Mouse (Mus musculus) intestine, embryonic 15.5 days (tissue): ENCODE data around the gene S100a5. TPM values are rescaled to one million over a fixed set of nuclear protein-coding genes. Genes with fewer than 3 reads are reported as not detected.

Experiments
- polyA plus RNA-seq: library from polyadenylated mRNA; unstranded; fragments of >200 nt; fragmentation: Nextera tagmentation; extraction: Ambion mirVana; gene quantifications from 2 replicates; pipeline ENCODE4 v1.2.1, GENCODE M21; 2015

The S100a5 gene
- polyA plus RNA-seq, 1 experiment from 2014 or later, result 15.0 TPM

Other genes starting within 250 kb of the S100a5 start
- 10.6 and 12.4 TPM in 2 replicates for gene Slc27a3, start 218.6 kb upstream of the S100a5 start, polyA plus RNA-seq
- gene Ints3, start 174.9 kb upstream of the S100a5 start, polyA plus RNA-seq, result 28.6 and 29.8 TPM in 2 replicates
- gene Npr1, start 142.7 kb upstream of the S100a5 start, polyA plus RNA-seq, result 5.7 and 6.2 TPM in 2 replicates
- 146 and 157 TPM in 2 replicates for gene Ilf2, start 132.4 kb upstream of the S100a5 start, polyA plus RNA-seq
- 69.8 and 74.0 TPM in 2 replicates for gene Snapin, start 117.5 kb upstream of the S100a5 start, polyA plus RNA-seq
- 117 and 125 TPM in 2 replicates for gene Chtop, start 99.0 kb upstream of the S100a5 start, polyA plus RNA-seq
- 82.3 and 109 TPM in 2 replicates for gene S100a1, start 94.1 kb upstream of the S100a5 start, polyA plus RNA-seq
- gene S100a13, start 94.1 kb upstream of the S100a5 start, polyA plus RNA-seq, result 35.6 and 36.3 TPM in 2 replicates
- 6.3 and 8.5 TPM in 2 replicates for gene S100a14, start 81.7 kb upstream of the S100a5 start, polyA plus RNA-seq
- 109 and 122 TPM in 2 replicates for gene S100a16, start 71.3 kb upstream of the S100a5 start, polyA plus RNA-seq
- 0.29 and 0.53 TPM in 2 replicates for gene S100a3, start 47.9 kb upstream of the S100a5 start, polyA plus RNA-seq
- not detected in 2 replicates for gene S100a2, start 18.3 kb upstream of the S100a5 start, polyA plus RNA-seq
- gene Gm42674, start 6.6 kb upstream of the S100a5 start, polyA plus RNA-seq, result not detected in 2 replicates
- 4.4 and 8.2 TPM in 2 replicates for gene S100a4, start 4.8 kb upstream of the S100a5 start, polyA plus RNA-seq
- 412 and 430 TPM in 2 replicates for gene S100a6, start 4.4 kb downstream of the S100a5 start, polyA plus RNA-seq
- gene S100a7a, start 45.5 kb downstream of the S100a5 start, polyA plus RNA-seq, result 0.13 and 0.44 TPM in 2 replicates
- 30.3 and 46.1 TPM in 2 replicates for gene S100a8, start 60.5 kb downstream of the S100a5 start, polyA plus RNA-seq
- gene S100a9, start 87.2 kb downstream of the S100a5 start, polyA plus RNA-seq, result 17.5 and 30.8 TPM in 2 replicates
- gene Pglyrp4, start 118.4 kb downstream of the S100a5 start, polyA plus RNA-seq, result not detected in 2 replicates
- gene Gm5849, start 169.4 kb downstream of the S100a5 start, polyA plus RNA-seq, result not detected in 2 replicates